Mouse (Mus musculus) layer of hippocampus, adult 11-12 months (tissue): ENCODE data around the gene Hipk2.

Experiments used
- DNase-seq: peaks from one replicate; pipeline ENCODE4 v3.0.0; 2022; ENCODE audit warnings: low spot score

Gene Hipk2

GRCm38 (mm10) chr6:38876071-38876911 lies at the start of gene Hipk2:
Gene Hipk2 (minus strand): TSS chr6:38876165.
- DNase-seq: peak; percentile 78

- DNase-seq: no peak
Observed at GRCm38 (mm10) chr6:38925719-38926118, 49.8 kb upstream of the Hipk2 start.

- no peak for DNase-seq
Observed at GRCm38 (mm10) chr6:38923870-38924817, 48.2 kb upstream of the Hipk2 start.

- no peak for DNase-seq
Observed at GRCm38 (mm10) chr6:38923450-38923849, 47.5 kb upstream of the Hipk2 start.

GRCm38 (mm10) chr6:38922517-38922916 lies 46.6 kb upstream of the Hipk2 start:
- no peak for DNase-seq

- no peak for DNase-seq
Observed at GRCm38 (mm10) chr6:38921810-38922116, 45.8 kb upstream of the Hipk2 start.

- DNase-seq: no peak
Observed at GRCm38 (mm10) chr6:38921095-38921809, 45.3 kb upstream of the Hipk2 start.

GRCm38 (mm10) chr6:38920141-38920540 lies 44.2 kb upstream of the Hipk2 start:
- DNase-seq: no peak

GRCm38 (mm10) chr6:38919135-38919740 lies 43.3 kb upstream of the Hipk2 start:
- DNase-seq: no peak

- no peak for DNase-seq
Observed at GRCm38 (mm10) chr6:38918728-38919127, 42.8 kb upstream of the Hipk2 start.

- DNase-seq: no peak
Observed at GRCm38 (mm10) chr6:38917415-38917814, 41.5 kb upstream of the Hipk2 start.

- no peak for DNase-seq
Observed at GRCm38 (mm10) chr6:38916571-38916970, 40.6 kb upstream of the Hipk2 start.

GRCm38 (mm10) chr6:38915776-38916175 lies 39.8 kb upstream of the Hipk2 start:
- no peak for DNase-seq

GRCm38 (mm10) chr6:38914181-38914580 lies 38.2 kb upstream of the Hipk2 start:
- no peak for DNase-seq

- DNase-seq: peak; percentile 20
Observed at GRCm38 (mm10) chr6:38913386-38914042, 37.5 kb upstream of the Hipk2 start.

GRCm38 (mm10) chr6:38912845-38913244 lies 36.9 kb upstream of the Hipk2 start:
- DNase-seq: peak; percentile 36

- DNase-seq: no peak
Observed at GRCm38 (mm10) chr6:38912121-38912660, 36.2 kb upstream of the Hipk2 start.

GRCm38 (mm10) chr6:38910828-38911559 lies 35.0 kb upstream of the Hipk2 start:
- DNase-seq: peak; percentile 71

GRCm38 (mm10) chr6:38908401-38908800 lies 32.4 kb upstream of the Hipk2 start:
- no peak for DNase-seq

- no peak for DNase-seq
Observed at GRCm38 (mm10) chr6:38906005-38906404, 30.0 kb upstream of the Hipk2 start.
